Mouse (Mus musculus) intestine, embryonic 14.5 days (tissue): Measurements from ENCODE around the gene Wipf2. TPM values are rescaled to one million over a fixed set of nuclear protein-coding genes. Genes with fewer than 3 reads are reported as not detected.

Experiments
- ATAC-seq: fragments of 200-750 bp; cut with Nextera tagmentation; replicated peaks from 2 replicates; pipeline ENCODE4 v1.8.0; 2017; ENCODE audit warnings: low read depth, moderate number of reproducible peaks, moderate TSS enrichment, moderate library complexity; ENCODE audit not compliant: low FRiP score, low TSS enrichment
- DNase-seq: peaks from one replicate; pipeline ENCODE4 v3.0.0-alpha.2; 2018; ENCODE audit warnings: low spot score
- H3K27ac ChIP-seq: fragments of 300-500 bp; sonication (generic); 2 replicates; pipeline ENCODE4 v1.5.1; 2014; ENCODE audit warnings: low read depth, mild to moderate bottlenecking, control low read depth
- H3K27me3 ChIP-seq: fragments of 300-500 bp; sonication (generic); replicated peaks from 2 replicates; pipeline ENCODE4 v1.6.1; 2014; ENCODE audit warnings: low read length, control low read depth; ENCODE audit not compliant: control insufficient read depth, insufficient read depth
- H3K36me3 ChIP-seq: fragments of 300-500 bp; sonication (generic); 2 replicates; pipeline ENCODE4 v1.6.1; 2014; ENCODE audit warnings: low read length, control low read depth; ENCODE audit not compliant: control insufficient read depth, insufficient read depth
- H3K4me1 ChIP-seq: fragments of 300-500 bp; sonication (generic); replicated peaks from 2 replicates; pipeline ENCODE4 v1.6.1; 2014; ENCODE audit warnings: low read length, control low read depth, mixed read lengths; ENCODE audit not compliant: control insufficient read depth, insufficient read depth
- H3K4me2 ChIP-seq: fragments of 300-500 bp; sonication (generic); 2 replicates; pipeline ENCODE4 v1.6.1; 2014; ENCODE audit warnings: low read length
- H3K4me3 ChIP-seq: fragments of 300-500 bp; sonication (generic); 2 replicates; pipeline ENCODE4 v1.5.1; 2014; ENCODE audit warnings: low read depth, low read length, control low read depth, mixed read lengths
- H3K9ac ChIP-seq: fragments of 300-500 bp; sonication (generic); 2 replicates; pipeline ENCODE4 v1.6.1; 2014; ENCODE audit warnings: mild to moderate bottlenecking, low read length
- H3K9me3 ChIP-seq: fragments of 300-500 bp; sonication (generic); 2 replicates; pipeline ENCODE4 v1.6.1; 2016; ENCODE audit warnings: low read length, control low read depth; ENCODE audit not compliant: control insufficient read depth
- WGBS: fragments of 180-500 bp; shearing (Covaris S2); extraction: QIAGEN DNeasy Blood & Tissue Kit; methylation state at CpG from one replicate; pipeline ENCODE4 v1.1.7; 2014; 5-methylcytosine and 5-hydroxymethylcytosine counted together
- polyA plus RNA-seq: library from polyadenylated mRNA; unstranded; fragments of >200 nt; fragmentation: Nextera tagmentation; extraction: Ambion mirVana; gene quantifications from 2 replicates; pipeline ENCODE4 v1.2.1, GENCODE M21; 2014

The Wipf2 gene
- polyA plus RNA-seq, 1 experiment from 2014 or later = 5.1 TPM

DNA sequence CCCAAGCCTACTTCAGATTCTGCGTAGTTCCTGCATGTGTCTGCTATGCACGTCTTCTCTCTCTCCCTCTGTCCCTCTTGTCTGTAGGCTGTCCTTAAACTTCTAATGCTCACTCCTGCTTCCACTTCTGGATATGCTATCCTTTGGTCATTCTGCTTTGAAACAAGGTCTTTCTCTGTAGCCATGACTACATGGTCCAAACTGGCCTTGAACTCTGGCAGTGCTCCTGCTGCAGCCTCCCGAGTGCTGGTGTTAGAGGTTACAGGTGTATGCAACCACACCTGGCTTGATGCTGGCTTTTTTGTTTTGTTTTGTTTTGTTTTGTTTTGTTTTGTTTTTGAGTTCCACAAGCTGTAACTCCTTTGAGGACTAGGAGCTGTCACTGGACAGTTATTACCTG is 70.9 kb downstream of the Wipf2 start:
- H3K4me1 ChIP-seq = peaks cover 76% of the 10 kb centered on the region
- DNase-seq = no peak
- WGBS = 93% methylated on average over 3 of the region's 3 CpGs

DNA sequence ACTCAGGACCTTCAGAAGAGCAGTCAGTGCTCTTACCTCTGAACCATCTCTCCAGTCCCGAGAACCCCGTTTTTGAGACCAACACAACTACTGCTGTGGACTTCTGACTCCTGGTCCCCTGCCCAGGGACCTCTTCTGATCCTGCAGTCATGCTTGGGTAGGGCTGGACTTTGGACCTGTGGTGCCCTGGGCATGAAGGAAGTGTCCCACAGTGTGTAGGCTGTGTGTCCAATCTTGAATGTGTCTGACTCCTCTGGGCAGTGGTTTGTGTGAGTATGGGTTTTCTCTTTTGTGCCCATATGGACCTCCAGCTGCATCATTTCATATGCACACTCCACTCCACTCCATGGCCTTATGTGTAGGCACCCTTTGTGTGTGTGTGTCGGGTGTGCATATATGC is 71.7 kb downstream of the Wipf2 start:
- Histone ChIP-seq H3K9me3 (no peaks in the 10 kb centered on the region), H3K4me1 (peaks cover 77% of the 10 kb centered on the region), H3K4me2 (no peak overlapping the region), H3K27ac (0 out of 2 replicates have a peak overlapping the region, but pooled peaks have one; percentile 16), H3K36me3 (no peaks in the 10 kb centered on the region), H3K9ac (no peak overlapping the region), H3K4me3 (no peak overlapping the region), H3K27me3 (no peaks in the 10 kb centered on the region)
- DNase-seq (no peak), ATAC-seq (no peak)
- 82% methylated on average over 3 of the region's 3 CpGs for WGBS

More for the DNA sequence above, 70.9 kb downstream of the Wipf2 start:
- H3K9me3 ChIP-seq = no peaks in the 10 kb centered on the region
- ATAC-seq = no peak
- no peak overlapping the region for H3K4me3 ChIP-seq
- H3K36me3 ChIP-seq = no peaks in the 10 kb centered on the region
- H3K27me3 ChIP-seq = no peaks in the 10 kb centered on the region
- H3K27ac ChIP-seq = no peak overlapping the region
- H3K4me2 ChIP-seq = no peak overlapping the region
- H3K9ac ChIP-seq = no peak overlapping the region

DNA sequence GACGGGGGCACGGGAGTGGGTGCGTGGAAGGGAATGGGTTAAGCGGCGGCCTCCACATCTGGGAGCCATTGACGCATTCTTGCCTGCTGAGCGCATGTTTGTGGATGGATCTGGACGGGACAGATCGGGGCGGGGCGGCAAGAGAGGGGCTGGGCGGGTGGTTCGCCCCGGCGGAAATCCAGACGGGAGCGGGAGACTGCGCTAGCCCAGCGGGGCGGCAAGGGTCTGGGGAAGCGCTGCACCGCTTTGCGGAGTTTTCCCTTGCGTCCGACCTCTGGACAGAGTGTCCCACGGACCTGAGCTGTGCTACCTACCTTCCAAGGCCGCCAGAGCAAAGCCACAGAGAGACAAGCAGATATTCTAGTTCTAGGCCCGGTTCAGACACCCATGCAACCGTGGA is 72.7 kb downstream of the Wipf2 start:
- H3K9ac ChIP-seq = peak overlapping the region; percentile 87
- peak overlapping the region; percentile 81 for H3K27ac ChIP-seq
- peak; percentile 86 for DNase-seq
- under 1% methylated on average over 29 of the region's 29 CpGs for WGBS
- peak; percentile 25; the same call in 1 of the 2 replicates for ATAC-seq
- H3K4me1 ChIP-seq = peaks cover 77% of the 10 kb centered on the region
- H3K4me3 ChIP-seq = peak overlapping the region; percentile 78
- no peaks in the 10 kb centered on the region for H3K27me3 ChIP-seq
- no peaks in the 10 kb centered on the region for H3K36me3 ChIP-seq
- H3K4me2 ChIP-seq = peak overlapping the region; percentile 90
- no peaks in the 10 kb centered on the region for H3K9me3 ChIP-seq

DNA sequence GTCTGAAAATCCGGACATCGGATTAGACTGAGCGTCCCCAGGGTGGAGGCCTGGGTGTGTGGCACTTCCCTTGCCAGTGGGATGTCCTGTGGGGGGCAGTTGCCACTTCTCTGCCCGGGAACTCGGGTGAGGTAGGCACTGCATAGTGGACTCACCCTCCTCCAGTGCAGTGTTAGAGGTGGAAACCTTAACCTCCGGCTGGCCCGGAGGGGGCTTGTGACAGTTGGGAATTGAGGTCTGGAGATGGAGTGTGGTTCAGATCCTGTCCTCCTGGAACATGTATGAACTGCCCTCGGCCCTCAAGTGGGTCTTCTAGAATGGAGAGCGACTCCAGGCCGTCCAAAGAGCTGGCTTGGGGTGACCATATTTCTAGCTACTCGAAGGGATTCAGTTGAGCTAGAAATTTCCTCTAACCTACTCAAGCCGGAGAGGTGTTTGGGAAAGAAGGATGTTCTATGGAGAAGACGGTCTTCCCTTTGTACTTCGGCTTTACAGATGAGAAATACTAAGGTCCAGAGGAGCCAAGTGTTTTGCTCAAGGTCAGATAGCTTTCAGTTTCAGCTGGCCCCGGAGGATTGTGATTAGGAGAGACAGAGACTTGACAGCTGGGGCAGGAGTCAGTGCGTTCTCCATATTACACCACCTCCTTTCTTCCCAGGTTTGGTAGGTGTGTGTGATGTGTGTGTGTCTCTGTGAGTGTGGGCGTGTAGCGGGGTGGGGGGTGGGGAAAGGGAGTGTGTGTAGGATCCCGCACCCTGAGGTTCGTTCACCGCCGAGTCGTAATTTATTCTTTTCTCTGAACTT is 73.4 kb downstream of the Wipf2 start:
- ATAC-seq = peak; percentile 21
- WGBS = 2% methylated on average over 23 of the region's 23 CpGs
- peak; percentile 68 for DNase-seq

DNA sequence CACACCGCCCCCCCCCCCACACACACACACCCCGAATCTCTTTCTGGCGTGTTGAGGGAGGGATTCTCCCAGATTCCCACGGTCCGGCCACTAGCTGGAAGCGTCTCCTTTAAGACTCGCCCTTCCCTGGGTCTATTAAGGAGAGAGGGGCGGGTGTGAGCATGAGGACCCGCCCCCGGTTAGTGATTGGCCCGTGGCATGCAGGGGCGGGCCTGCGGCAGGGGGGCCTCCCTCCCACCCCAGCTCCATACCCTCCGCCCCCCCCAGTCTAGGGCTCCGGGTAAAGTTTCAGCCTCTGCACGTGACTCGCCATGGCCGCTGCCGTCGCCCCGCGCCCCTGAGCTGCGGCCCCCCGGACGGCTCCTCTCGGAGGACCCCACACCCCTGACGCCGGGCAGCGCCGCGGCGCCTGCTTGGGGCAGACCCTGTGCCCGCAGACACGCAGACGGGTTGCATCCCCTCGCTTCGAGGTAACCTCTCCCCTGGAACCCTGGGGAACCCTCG is 74.0 kb downstream of the Wipf2 start:
- under 1% methylated on average over 32 of the region's 38 CpGs for WGBS
- peak overlapping the region; percentile 90 for H3K27ac ChIP-seq
- peak overlapping the region; percentile 90 for H3K4me2 ChIP-seq
- H3K4me3 ChIP-seq = peak overlapping the region; percentile 78
- H3K9me3 ChIP-seq = no peaks in the 10 kb centered on the region
- peak; percentile 89 for DNase-seq
- peak overlapping the region; percentile 87 for H3K9ac ChIP-seq
- H3K36me3 ChIP-seq = no peaks in the 10 kb centered on the region
- no peaks in the 10 kb centered on the region for H3K27me3 ChIP-seq
- peak; percentile 81 for ATAC-seq
- H3K4me1 ChIP-seq = peaks cover 75% of the 10 kb centered on the region

More for the DNA sequence above, 73.4 kb downstream of the Wipf2 start:
- H3K9me3 ChIP-seq = no peaks in the 10 kb centered on the region
- peak overlapping the region; percentile 87 for H3K9ac ChIP-seq
- peaks cover 77% of the 10 kb centered on the region for H3K4me1 ChIP-seq
- H3K4me3 ChIP-seq = peak overlapping the region; percentile 78
- peak overlapping the region; percentile 81 for H3K27ac ChIP-seq
- no peaks in the 10 kb centered on the region for H3K36me3 ChIP-seq
- peak overlapping the region; percentile 90 for H3K4me2 ChIP-seq
- no peaks in the 10 kb centered on the region for H3K27me3 ChIP-seq

DNA sequence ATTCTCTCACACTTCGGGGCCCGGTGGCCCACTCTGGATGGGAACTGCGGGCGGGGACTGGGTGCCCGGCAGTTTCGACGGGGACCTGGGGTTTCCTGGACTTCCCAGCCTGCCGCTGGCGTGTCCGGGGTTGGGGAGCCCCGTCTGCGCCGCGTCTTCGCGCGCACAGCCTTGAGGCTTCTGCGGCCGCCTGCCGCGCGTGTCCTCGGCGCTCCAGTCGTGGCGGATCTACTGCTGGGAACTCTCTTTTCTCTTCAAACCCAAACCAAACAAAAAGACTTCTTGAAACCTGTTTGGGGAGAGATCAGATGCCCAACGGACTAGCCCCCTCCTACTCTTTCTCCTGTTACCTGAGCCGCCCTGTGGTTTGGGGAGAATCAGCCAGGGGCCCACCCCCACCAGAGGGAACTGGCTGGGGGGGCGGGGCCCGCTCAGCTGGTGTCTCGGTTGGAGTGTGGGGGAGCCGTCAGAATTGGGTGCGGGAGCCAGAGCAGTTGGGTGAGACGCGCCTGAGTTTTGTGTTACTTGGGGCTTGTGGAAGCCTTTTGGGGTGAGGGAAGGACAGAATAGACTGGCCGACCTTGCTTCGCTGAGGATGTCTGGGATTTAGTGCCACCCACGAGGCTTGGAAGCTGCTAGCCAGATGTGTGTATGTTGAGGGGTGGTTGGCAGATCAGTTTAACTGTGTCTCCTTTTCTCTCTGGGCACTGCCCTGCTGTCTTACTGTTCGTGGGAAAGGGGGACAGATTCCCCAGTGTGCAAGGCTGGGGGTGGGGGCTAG is 74.7 kb downstream of the Wipf2 start:
- H3K4me2 ChIP-seq = peak overlapping the region; percentile 90
- H3K27ac ChIP-seq = peak overlapping the region; percentile 90
- DNase-seq (peak; percentile 77), ATAC-seq (no peak; the same call in 1 of the 2 replicates)
- peak overlapping the region; percentile 78 for H3K4me3 ChIP-seq
- under 1% methylated on average over 39 of the region's 39 CpGs for WGBS
- peak overlapping the region; percentile 87 for H3K9ac ChIP-seq
- H3K4me1 ChIP-seq = peaks cover 75% of the 10 kb centered on the region
- no peaks in the 10 kb centered on the region for H3K36me3 ChIP-seq
- no peaks in the 10 kb centered on the region for H3K9me3 ChIP-seq
- no peaks in the 10 kb centered on the region for H3K27me3 ChIP-seq

DNA sequence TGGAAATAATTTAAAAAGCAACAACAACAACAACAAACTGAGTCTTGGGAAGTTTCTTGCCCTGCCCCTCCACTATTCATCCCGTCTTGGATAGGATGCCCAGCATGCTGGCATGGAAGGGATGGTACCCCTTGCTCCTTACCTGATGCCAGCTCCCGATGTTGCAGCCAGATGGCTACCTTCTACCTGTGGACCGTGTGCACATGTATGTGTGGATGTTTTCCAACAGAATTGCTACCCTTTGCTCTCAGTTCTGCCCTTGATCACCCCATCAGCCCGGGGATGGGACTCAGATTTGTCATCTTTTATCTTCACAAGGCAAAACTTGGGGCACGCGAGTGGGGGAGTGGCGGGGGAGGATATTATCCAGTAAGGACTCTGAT is 75.3 kb downstream of the Wipf2 start:
- Histone ChIP-seq H3K4me2 (peak overlapping the region; percentile 90), H3K27me3 (no peaks in the 10 kb centered on the region), H3K36me3 (no peaks in the 10 kb centered on the region), H3K9me3 (no peaks in the 10 kb centered on the region), H3K27ac (peak overlapping the region; percentile 90; the same call in 1 of the 2 replicates), H3K9ac (peak overlapping the region; percentile 87), H3K4me1 (peaks cover 79% of the 10 kb centered on the region), H3K4me3 (peak overlapping the region; percentile 78)
- ATAC-seq (no peak), DNase-seq (no peak)
- WGBS = 33% methylated on average over 7 of the region's 7 CpGs

DNA sequence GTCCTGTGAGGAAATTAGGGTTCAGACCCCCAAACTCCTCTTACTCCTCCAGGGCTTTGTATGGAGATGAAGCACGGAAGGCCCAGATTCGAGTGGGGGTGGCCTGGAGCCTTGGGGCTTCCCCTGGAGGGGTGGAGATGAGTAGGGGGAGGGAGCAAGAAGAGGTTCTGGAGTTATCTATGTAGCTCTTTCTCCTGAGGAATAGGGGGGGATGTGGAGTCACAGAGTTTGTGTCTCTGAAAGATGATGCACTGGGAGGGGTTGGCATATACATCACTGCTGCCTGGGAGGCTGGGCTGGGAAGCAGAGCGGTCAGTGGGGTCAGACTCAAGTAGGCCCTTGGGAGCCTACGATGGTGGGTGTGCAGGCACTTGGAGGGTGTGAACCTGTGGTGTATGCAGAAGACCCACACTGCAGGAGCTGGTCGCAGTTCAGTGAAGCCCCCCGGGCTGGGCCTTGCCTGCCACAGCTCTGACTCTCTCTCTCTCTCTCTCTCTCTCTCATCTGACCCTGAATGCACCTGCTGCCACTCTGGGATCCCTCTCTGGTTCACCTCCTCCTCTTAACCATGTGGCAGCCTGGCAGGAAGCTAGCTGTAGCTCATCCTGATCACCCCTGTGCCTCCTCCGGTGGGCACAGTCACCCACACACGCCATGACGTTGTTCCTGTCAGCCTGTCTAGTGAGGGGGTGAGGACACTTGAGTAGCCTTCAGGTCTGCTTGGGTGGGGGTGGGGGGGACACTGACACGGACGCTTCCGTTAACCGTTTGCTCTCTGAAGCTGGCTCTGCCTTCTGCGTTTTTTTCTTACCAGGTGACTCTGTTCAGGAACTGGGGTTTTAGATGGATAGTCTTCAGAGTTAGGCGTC is 75.9 kb downstream of the Wipf2 start:
- peak overlapping the region; percentile 90 for H3K4me2 ChIP-seq
- peak overlapping the region; percentile 78 for H3K4me3 ChIP-seq
- H3K9ac ChIP-seq = peak overlapping the region; percentile 87
- no peaks in the 10 kb centered on the region for H3K36me3 ChIP-seq
- WGBS = 33% methylated on average over 14 of the region's 15 CpGs
- ATAC-seq (no peak), DNase-seq (no peak)
- no peaks in the 10 kb centered on the region for H3K9me3 ChIP-seq
- peaks cover 83% of the 10 kb centered on the region for H3K4me1 ChIP-seq
- peak overlapping the region; percentile 93; the same call in 1 of the 2 replicates for H3K27ac ChIP-seq
- no peaks in the 10 kb centered on the region for H3K27me3 ChIP-seq
